Mouse (Mus musculus) layer of hippocampus, adult 18-20 months (tissue): ENCODE data around the gene Gps2. TPM values are rescaled to one million over a fixed set of nuclear protein-coding genes. Genes with fewer than 3 reads are reported as not detected.

Source experiments
- DNase-seq, 2 experiments: peaks; one replicate each; pipeline ENCODE4 v3.0.0; 2022; ENCODE audit warnings: low spot score in 2 of 2
- total RNA-seq, 2 experiments: library from RNA; stranded (reverse); gene quantifications; 2 replicates each; pipeline ENCODE4 v1.2.3; 2021

The Gps2 gene
- total RNA-seq, 2 experiments from 2014 or later = 35.7 to 36.1 TPM

- no peak for DNase-seq
Measured at GRCm38 (mm10) chr11:69884663-69885062, 29.0 kb upstream of the Gps2 start.

- no peak for DNase-seq
Measured at GRCm38 (mm10) chr11:69886907-69887635, 26.6 kb upstream of the Gps2 start.

- peak in 1 of 2 experiments; percentile 34 for DNase-seq
Measured at GRCm38 (mm10) chr11:69891482-69891881, 22.2 kb upstream of the Gps2 start.

- no peak for DNase-seq
Measured at GRCm38 (mm10) chr11:69894671-69895070, 19.0 kb upstream of the Gps2 start.

GRCm38 (mm10) chr11:69895291-69895690, 18.4 kb upstream of the Gps2 start, which contains the start of gene Acap1:
Acap1 (minus strand) TSS chr11:69895539.
- DNase-seq = no peak

- DNase-seq = no peak
Measured at GRCm38 (mm10) chr11:69899870-69900269, 13.8 kb upstream of the Gps2 start.

- DNase-seq = peak; percentile 86 to 90
Measured at GRCm38 (mm10) chr11:69900471-69901405, 12.9 kb upstream of the Gps2 start, which contains the start of the genes 2810408A11Rik and Neurl4. 2810408A11Rik (minus strand) TSS chr11:69900987. Neurl4 (plus strand) TSS chr11:69901072.

- peak; percentile 97 to 99 for DNase-seq
Measured at GRCm38 (mm10) chr11:69901406-69901846, 12.3 kb upstream of the Gps2 start.

- no peak for DNase-seq
Measured at GRCm38 (mm10) chr11:69901993-69902392, 11.7 kb upstream of the Gps2 start.

GRCm38 (mm10) chr11:69902972-69903371, 10.7 kb upstream of the Gps2 start:
- no peak for DNase-seq

GRCm38 (mm10) chr11:69904311-69904710, 9.4 kb upstream of the Gps2 start:
- DNase-seq = no peak

GRCm38 (mm10) chr11:69908645-69909044, 5.0 kb upstream of the Gps2 start:
- no peak for DNase-seq

GRCm38 (mm10) chr11:69909174-69909573, 4.5 kb upstream of the Gps2 start:
- no peak for DNase-seq

GRCm38 (mm10) chr11:69910177-69910576, 3.5 kb upstream of the Gps2 start:
- no peak for DNase-seq

GRCm38 (mm10) chr11:69910781-69911560, 2.7 kb upstream of the Gps2 start:
- no peak for DNase-seq

- no peak for DNase-seq
Measured at GRCm38 (mm10) chr11:69911701-69912100, 2.0 kb upstream of the Gps2 start.

GRCm38 (mm10) chr11:69912716-69913530, 765 bp upstream of the Gps2 start:
- DNase-seq = no peak

GRCm38 (mm10) chr11:69914372-69914764, 680 bp downstream of the Gps2 start:
- DNase-seq = no peak

GRCm38 (mm10) chr11:69914917-69915430, 1.3 kb downstream of the Gps2 start:
- no peak for DNase-seq
